Mouse (Mus musculus) lung, adult 2 months (tissue): Measurements from ENCODE around the gene Tmem132b.

ENCODE experiments used
- CTCF ChIP-seq: fragments of 200-500 bp; IDR thresholded peaks from 2 replicates; pipeline ENCODE4 v1.5.1; 2011; ENCODE audit warnings: mild to moderate bottlenecking, low read length, control low read depth; ENCODE audit not compliant: insufficient read depth
- POLR2A ChIP-seq: fragments of 200-500 bp; IDR thresholded peaks from 2 replicates; pipeline ENCODE4 v1.6.1; 2011; ENCODE audit warnings: low read depth, mild to moderate bottlenecking, control low read depth, low read length, borderline replicate concordance; ENCODE audit errors: extremely low read depth

DNA sequence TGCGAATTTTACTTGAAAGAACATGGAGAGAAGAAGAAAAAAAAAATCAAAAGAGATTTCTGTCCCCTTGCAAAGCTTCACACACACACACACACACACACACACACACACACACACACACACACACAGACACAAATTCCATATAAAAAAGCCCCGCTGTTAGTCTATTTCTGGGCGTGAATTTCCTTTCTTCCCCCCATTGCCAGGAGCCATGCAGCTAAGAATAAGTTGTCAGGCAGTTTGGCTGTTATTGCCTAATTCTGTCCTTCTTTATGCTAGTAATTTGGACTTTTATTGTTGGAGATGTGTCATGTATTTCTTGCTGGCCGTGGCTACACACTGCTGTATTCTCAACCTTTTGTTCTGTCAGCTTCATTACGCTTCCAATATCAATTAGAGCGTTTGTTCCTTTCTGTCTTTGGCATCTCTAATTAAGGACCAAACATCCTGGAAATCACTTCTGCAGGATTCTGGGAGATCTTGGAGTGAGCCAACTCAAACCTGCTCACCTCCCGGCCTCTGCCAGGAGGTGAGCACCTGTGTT, 225.5 kb downstream of the Tmem132b start:
- no peak for TF ChIP-seq CTCF
- no peak for TF ChIP-seq POLR2A
